Mouse (Mus musculus) cerebellum, adult 2 months (tissue): ENCODE measurements at regions not wholly inside any gene's neighbourhood (a gene's known extent, or its start where the extent isn't known, plus 50 kb on each side); places are given as distances from the start of the nearest gene placed in this dataset.

Experiments used
- CTCF ChIP-seq: fragments of 200-500 bp; IDR thresholded peaks from 2 replicates; pipeline ENCODE4 v1.5.1; 2011; ENCODE audit warnings: low read depth, mild to moderate bottlenecking, control low read depth, low read length, moderate library complexity, borderline replicate concordance; ENCODE audit not compliant: insufficient read depth
- POLR2A ChIP-seq: fragments of 200-500 bp; IDR thresholded peaks from 2 replicates; pipeline ENCODE4 v1.6.1; 2011; ENCODE audit warnings: low read length, control low read depth, borderline replicate concordance; ENCODE audit not compliant: insufficient read depth

DNA sequence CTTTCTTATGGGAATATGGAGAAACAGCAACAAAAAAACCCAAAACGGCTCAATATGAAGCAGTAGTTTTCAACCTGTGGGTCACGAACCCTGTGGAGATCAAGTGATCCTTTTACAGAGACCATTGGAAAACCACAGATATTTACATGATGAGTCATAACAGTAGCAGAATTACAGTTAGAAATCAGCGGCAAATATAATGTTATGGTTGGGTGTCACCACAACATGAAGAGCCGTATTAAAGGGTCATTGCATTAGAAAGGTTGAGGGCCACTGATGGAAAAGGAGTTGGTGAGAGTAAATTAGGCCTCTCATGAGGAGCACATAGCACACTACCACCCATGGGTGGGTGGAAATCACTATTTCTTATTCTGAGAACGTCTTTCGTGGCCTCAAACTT, 225.6 kb downstream of the Dact1 start:
- TF ChIP-seq CTCF (no peak), POLR2A (no peak)
